Mouse (Mus musculus) CH12.LX (cell line): ENCODE measurements around the gene Phc1. TPM values are rescaled to one million over a fixed set of nuclear protein-coding genes. Genes with fewer than 3 reads are reported as not detected.

ENCODE experiments used
- DNase-seq: peaks from one replicate; pipeline ENCODE4 v3.0.0-alpha.2; 2013; ENCODE audit errors: extremely low read depth
- H3K27ac ChIP-seq: 2 replicates; pipeline ENCODE4 v1.5.1; 2012; ENCODE audit warnings: low read depth, mild to moderate bottlenecking, control low read depth, moderate library complexity; ENCODE audit not compliant: insufficient read depth
- H3K27me3 ChIP-seq: replicated peaks from 2 replicates; pipeline ENCODE3; 2012; ENCODE audit warnings: inconsistent platforms
- H3K36me3 ChIP-seq, 2 experiments: replicated peaks in 1 of 2; 2 replicates each; pipeline versions ENCODE3 to v1.6.1; 2012; ENCODE audit warnings: inconsistent platforms in 1 of 2, low read length in 1 of 2, mild to moderate bottlenecking in 1 of 2, mixed read lengths in 1 of 2, moderate library complexity in 1 of 2; ENCODE audit not compliant: control insufficient read depth in 1 of 2, insufficient read depth in 1 of 2
- H3K4me1 ChIP-seq, 2 experiments: 2 replicates each; pipeline ENCODE4 v1.6.1; 2012; ENCODE audit warnings: inconsistent platforms in 1 of 2, moderate library complexity in 1 of 2; ENCODE audit not compliant: insufficient read depth in 2 of 2, control insufficient read depth in 1 of 2
- H3K4me2 ChIP-seq: 2 replicates; pipeline ENCODE4 v1.6.1; 2012; ENCODE audit warnings: low read depth, mild to moderate bottlenecking, control low read depth; ENCODE audit not compliant: poor library complexity, insufficient read depth, severe bottlenecking
- H3K4me3 ChIP-seq, 3 experiments: fragments of 150-350 bp in 1 of 3; sonication (generic) in 1 of 3; replicated peaks in 1 of 3; 2 replicates each; pipeline versions ENCODE3 to v1.5.1; 2011 to 2012; ENCODE audit warnings: low read depth in 2 of 3, low read length in 2 of 3, mild to moderate bottlenecking in 2 of 3, moderate library complexity in 2 of 3, control low read depth in 1 of 3, improper control_type of control experiment in 1 of 3, inconsistent platforms in 1 of 3, mixed read lengths in 1 of 3; ENCODE audit not compliant: poor library complexity in 1 of 3
- H3K79me2 ChIP-seq: replicated peaks from 2 replicates; pipeline ENCODE4 v1.6.1; 2012; ENCODE audit warnings: mild to moderate bottlenecking, moderate library complexity; ENCODE audit not compliant: control insufficient read depth, poor library complexity, insufficient read depth, severe bottlenecking; ENCODE audit errors: extremely low read depth
- H3K9ac ChIP-seq: 2 replicates; pipeline ENCODE4 v1.6.1; 2012; ENCODE audit warnings: low read depth, mild to moderate bottlenecking, control low read depth, moderate library complexity; ENCODE audit not compliant: insufficient read depth
- H3K9me3 ChIP-seq: replicated peaks from 2 replicates; pipeline ENCODE3; 2012; ENCODE audit warnings: low read length, inconsistent platforms, mixed read lengths
- BHLHE40 ChIP-seq: IDR thresholded peaks from 2 replicates; pipeline ENCODE4 v1.6.1; 2011; ENCODE audit warnings: mild to moderate bottlenecking, low read depth, low read length, improper control_type of control experiment
- CHD1 ChIP-seq: IDR thresholded peaks from 2 replicates; pipeline ENCODE4 v1.6.1; 2012; ENCODE audit warnings: low read depth, low read length, improper control_type of control experiment, inconsistent platforms
- E2F4 ChIP-seq: IDR thresholded peaks from 2 replicates; pipeline ENCODE4 v1.6.1; 2011; ENCODE audit warnings: low read depth, low read length, improper control_type of control experiment; ENCODE audit not compliant: insufficient replicate concordance
- EP300 ChIP-seq: IDR thresholded peaks from 2 replicates; pipeline ENCODE4 v1.6.1; 2011; ENCODE audit warnings: low read length, improper control_type of control experiment
- ETS1 ChIP-seq: conservative IDR thresholded peaks from 2 replicates; pipeline ENCODE4 v1.6.1; 2012; ENCODE audit warnings: low read depth, mild to moderate bottlenecking, inconsistent platforms, low read length, improper control_type of control experiment, moderate library complexity
- IRF4 ChIP-seq: IDR thresholded peaks from 2 replicates; pipeline ENCODE4 v1.6.1; 2014; ENCODE audit warnings: low read depth, mild to moderate bottlenecking, inconsistent platforms, low read length, improper control_type of control experiment
- MAFK ChIP-seq: IDR thresholded peaks from 2 replicates; pipeline ENCODE4 v1.6.1; 2011; ENCODE audit warnings: low read length, improper control_type of control experiment; ENCODE audit not compliant: insufficient replicate concordance
- MAX ChIP-seq: IDR thresholded peaks from 2 replicates; pipeline ENCODE4 v1.6.1; 2011; ENCODE audit warnings: low read length, improper control_type of control experiment
- MAZ ChIP-seq: IDR thresholded peaks from 2 replicates; pipeline ENCODE4 v1.6.1; 2012; ENCODE audit warnings: low read depth, mild to moderate bottlenecking, inconsistent platforms, low read length, improper control_type of control experiment, moderate library complexity
- MEF2A ChIP-seq: IDR thresholded peaks from 2 replicates; pipeline ENCODE4 v1.6.1; 2014; ENCODE audit warnings: low read depth, mild to moderate bottlenecking, inconsistent platforms, low read length, improper control_type of control experiment, borderline replicate concordance
- MXI1 ChIP-seq: IDR thresholded peaks from 2 replicates; pipeline ENCODE4 v1.6.1; 2011; ENCODE audit warnings: mild to moderate bottlenecking, low read depth, low read length, improper control_type of control experiment
- MYC ChIP-seq: IDR thresholded peaks from 2 replicates; pipeline ENCODE4 v1.6.1; 2011; ENCODE audit warnings: low read depth, mild to moderate bottlenecking, improper control_type of control experiment, low read length
- NELFE ChIP-seq: IDR thresholded peaks from 2 replicates; pipeline ENCODE4 v1.6.1; 2011; ENCODE audit warnings: low read depth, low read length, improper control_type of control experiment
- SIN3A ChIP-seq: IDR thresholded peaks from 2 replicates; pipeline ENCODE4 v1.6.1; 2012; ENCODE audit warnings: low read length, improper control_type of control experiment, inconsistent platforms
- TBP ChIP-seq: conservative IDR thresholded peaks from 2 replicates; pipeline ENCODE4 v1.6.1; 2011; ENCODE audit warnings: low read depth, low read length, improper control_type of control experiment
- TCF12 ChIP-seq: IDR thresholded peaks from 2 replicates; pipeline ENCODE4 v1.6.1; 2014; ENCODE audit warnings: low read depth, mild to moderate bottlenecking, inconsistent platforms, low read length, improper control_type of control experiment
- USF1 ChIP-seq: IDR thresholded peaks from 2 replicates; pipeline ENCODE4 v1.6.1; 2014; ENCODE audit warnings: low read depth, mild to moderate bottlenecking, inconsistent platforms, low read length, improper control_type of control experiment
- USF2 ChIP-seq: conservative IDR thresholded peaks from 2 replicates; pipeline ENCODE4 v1.6.1; 2011; ENCODE audit warnings: low read depth, low read length, improper control_type of control experiment
- ZKSCAN1 ChIP-seq: IDR thresholded peaks from 2 replicates; pipeline ENCODE4 v1.6.1; 2012; ENCODE audit warnings: low read depth, inconsistent platforms, low read length, improper control_type of control experiment, borderline replicate concordance
- dilution Hi-C: fragments of 300-500 bp; cut with MboI; formaldehyde crosslinking; loops from 2 replicates; pipeline ENCODE4 v1.14.3; 2020; ENCODE audit warnings: low sequenced_read_pairs; ENCODE audit not compliant: extremely low pct_unique_long_range_greater_than_20kb, extremely low pct_ligation_motif_present
- in situ Hi-C: fragments of 300-500 bp; cut with MboI; formaldehyde crosslinking; loops from 3 replicates; pipeline ENCODE4 v1.14.3; 2019; ENCODE audit warnings: low sequenced_read_pairs, low pct_ligation_motif_present, low pct_unique_long_range_greater_than_20kb, mixed read lengths
- polyA plus RNA-seq: library from polyadenylated mRNA; unstranded; fragments of >175 nt; gene quantifications from 2 replicates; pipeline ENCODE4 v1.2.1, GENCODE M21; 2012; ENCODE audit warnings: low read depth; ENCODE audit not compliant: insufficient read length
- total RNA-seq, 2 experiments: library from RNA; depleted of rRNA; stranded (reverse); fragments of 300-350 nt in 1 of 2; fragments of >200 nt in 1 of 2; gene quantifications; 2 replicates each; pipeline ENCODE4 v1.2.3; 2012 to 2014

The Phc1 gene
- total and polyA plus RNA-seq, 3 experiments = 2.9 to 13.8 (median 6.5) TPM

DNA sequence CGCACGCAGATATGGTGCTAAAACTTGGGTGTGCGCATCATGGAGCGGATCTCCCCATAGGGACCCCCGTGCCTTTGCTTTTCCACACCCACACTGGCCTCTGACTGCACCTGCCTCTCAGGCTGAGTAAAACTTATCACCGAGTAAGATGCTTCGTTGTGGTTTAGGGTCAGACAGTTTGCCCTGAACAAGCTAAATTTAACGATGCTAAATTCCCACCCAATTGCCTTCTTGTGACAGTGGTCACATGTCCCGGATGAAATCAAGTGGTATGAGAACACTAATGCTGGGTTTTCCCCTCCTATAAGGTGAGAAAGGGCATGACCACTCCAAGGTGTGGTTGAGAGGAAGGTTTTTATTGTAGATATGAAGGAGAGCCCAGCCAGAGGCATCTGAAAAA is 46.6 kb downstream of the Phc1 start:
- TF ChIP-seq TCF12 = peak; percentile 89
- TF ChIP-seq SIN3A = peak; percentile 64
- TF ChIP-seq ETS1 = peak; percentile 90
- TF ChIP-seq CHD1 = no peak
- TF ChIP-seq MAX = peak; percentile 90
- TF ChIP-seq ZKSCAN1 = no peak
- TF ChIP-seq MAZ = no peak
- TF ChIP-seq EP300 = peak; percentile 76
- TF ChIP-seq BHLHE40 = peak; percentile 94
- TF ChIP-seq USF2 = peak; percentile 84
- TF ChIP-seq USF1 = peak; percentile 87
- TF ChIP-seq MEF2A = peak; percentile 92
- TF ChIP-seq NELFE = 0 out of 2 replicates have a peak, but pooled peaks have one; percentile 1
- peak; percentile 78 for TF ChIP-seq MYC
- no peak for TF ChIP-seq E2F4
- TF ChIP-seq IRF4 = peak; percentile 37; the same call in 1 of the 2 replicates
- TF ChIP-seq MAFK = no peak
- TF ChIP-seq TBP = 0 out of 2 replicates have a peak, but pooled peaks have one; percentile 17
- Histone ChIP-seq H3K27ac (peak overlapping the region; percentile 98), H3K4me3 (peak overlapping the region in 2 of 3 experiments; percentile 39 to 44), H3K36me3 (no peaks in the 10 kb centered on the region), H3K79me2 (peaks cover 5% of the 10 kb centered on the region; the same call in 1 of the 2 replicates), H3K9me3 (no peaks in the 10 kb centered on the region), H3K4me1 (peaks cover 18 to 55% of the 10 kb centered on the region in 2 experiments), H3K27me3 (no peaks in the 10 kb centered on the region), H3K9ac (peak overlapping the region; percentile 62; the same call in 1 of the 2 replicates), H3K4me2 (peak overlapping the region; percentile 52)
- in situ Hi-C loops (no loop called here), dilution Hi-C loops (no loop called here)
- DNase-seq = peak; percentile 89

DNA sequence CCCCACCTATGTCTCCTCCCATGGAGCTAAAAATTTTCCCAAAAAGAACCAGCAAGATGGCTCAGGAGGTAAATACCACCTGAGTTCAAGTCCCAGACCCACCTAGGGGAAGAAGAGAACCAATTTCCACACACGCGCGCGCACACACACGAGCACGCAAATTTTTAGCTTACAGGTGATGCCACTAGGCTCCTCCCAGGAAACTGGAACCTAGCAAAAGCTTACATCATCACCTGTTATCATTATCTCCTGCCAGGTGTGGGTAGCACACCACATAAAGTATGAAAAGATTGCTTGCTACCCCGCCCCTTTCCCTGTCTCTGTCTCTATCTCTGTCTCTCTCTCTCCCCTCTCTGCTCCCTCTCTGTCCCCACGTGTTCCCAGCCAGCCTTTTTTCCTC is 47.2 kb downstream of the Phc1 start:
- peak overlapping the region in 2 of 3 experiments; percentile 39 to 44 for H3K4me3 ChIP-seq
- dilution Hi-C loops (no loop called here), in situ Hi-C loops (no loop called here)
- TF ChIP-seq USF2 (no peak), ETS1 (peak; percentile 45), MXI1 (no peak), BHLHE40 (peak; percentile 36; the same call in 1 of the 2 replicates)
- H3K4me1 ChIP-seq = peaks cover 18 to 61% of the 10 kb centered on the region in 2 experiments
- peak overlapping the region; percentile 44; the same call in 1 of the 2 replicates for H3K9ac ChIP-seq
- no peak for DNase-seq
- H3K27ac ChIP-seq = peak overlapping the region; percentile 98
- H3K9me3 ChIP-seq = no peaks in the 10 kb centered on the region
- peaks cover 5% of the 10 kb centered on the region; the same call in 1 of the 2 replicates for H3K79me2 ChIP-seq
- peak overlapping the region; percentile 52 for H3K4me2 ChIP-seq
- no peaks in the 10 kb centered on the region for H3K36me3 ChIP-seq
- H3K27me3 ChIP-seq = no peaks in the 10 kb centered on the region
